Mouse (Mus musculus) stomach, postnatal 0 days (tissue): Measurements from ENCODE around the gene Phb2.

Source experiments
- CTCF ChIP-seq: IDR thresholded peaks from 2 replicates; pipeline ENCODE4 v1.5.1; 2016; ENCODE audit warnings: antibody characterized with exemption, low read depth, mild to moderate bottlenecking, moderate library complexity
- EP300 ChIP-seq: optimal IDR thresholded peaks from 2 replicates; pipeline ENCODE3; 2016; ENCODE audit warnings: antibody characterized with exemption

DNA sequence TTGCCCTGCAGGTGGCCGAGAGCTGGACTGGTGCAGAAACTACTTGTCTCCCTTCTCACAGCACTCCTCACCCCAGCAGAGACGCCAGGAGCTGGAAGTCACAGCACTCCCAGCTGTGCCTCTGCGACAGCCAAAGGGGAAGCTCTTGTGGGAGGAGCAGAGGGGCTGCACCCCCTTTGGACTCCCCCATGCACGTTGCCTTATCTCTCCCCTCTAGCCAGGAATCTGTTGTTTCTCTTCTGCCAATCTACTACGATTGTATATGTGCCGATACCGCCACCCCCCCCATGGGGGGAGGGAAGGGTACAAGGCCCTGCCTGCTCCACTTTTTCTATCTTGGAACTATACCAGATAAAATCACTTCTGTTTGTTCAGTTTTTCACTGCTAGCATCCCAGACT, 8.3 kb upstream of the Phb2 start:
- TF ChIP-seq CTCF (no peak), EP300 (no peak)
